Mouse (Mus musculus): ENCODE measurements around the gene Pi16. TPM values are rescaled to one million over a fixed set of nuclear protein-coding genes. Genes with fewer than 3 reads are reported as not detected.

Pi16 gene
- total and polyA plus RNA-seq, 2 experiments from 2014 or later = 2.0 to 5.7 TPM

GRCm38 (mm10) chr17:29322603-29322962 lies 5.1 kb downstream of the Pi16 start:
- DNase-seq (no peak), ATAC-seq (no peak)
- H3K4me3 ChIP-seq (ENCODE audit: low read depth, low read length) = no peak overlapping the region
- WGBS = 36% methylated on average over 18 of the region's 18 CpGs
- H3K36me3 ChIP-seq (ENCODE audit: insufficient read depth) = no peaks in the 10 kb centered on the region
- no peaks in the 10 kb centered on the region for H3K27me3 ChIP-seq (ENCODE audit: insufficient read depth, low read length)
- no peak overlapping the region for H3K4me2 ChIP-seq (ENCODE audit: low read depth)
- H3K9me3 ChIP-seq (ENCODE audit: low read length) = no peaks in the 10 kb centered on the region
- no peak overlapping the region for H3K9ac ChIP-seq
- peaks cover 13% of the 10 kb centered on the region for H3K4me1 ChIP-seq (ENCODE audit: insufficient read depth)
- no peak overlapping the region for H3K27ac ChIP-seq (ENCODE audit: low read depth, low read length)
- no peak for TF ChIP-seq CTCF (IDR thresholded peaks at IDR 0.05; ENCODE audit: low read depth)

- Histone ChIP-seq H3K4me3 (ENCODE audit: low read depth, low read length) (no peak overlapping the region), H3K9me3 (ENCODE audit: low read length) (no peaks in the 10 kb centered on the region), H3K9ac (no peak overlapping the region), H3K36me3 (ENCODE audit: insufficient read depth) (no peaks in the 10 kb centered on the region), H3K4me1 (ENCODE audit: insufficient read depth) (peaks cover 19% of the 10 kb centered on the region), H3K27me3 (ENCODE audit: insufficient read depth, low read length) (no peaks in the 10 kb centered on the region), H3K4me2 (ENCODE audit: low read depth) (no peak overlapping the region), H3K27ac (ENCODE audit: low read depth, low read length) (no peak overlapping the region)
- no peak for ATAC-seq
- WGBS = 95% methylated on average over 3 of the region's 3 CpGs
- TF ChIP-seq CTCF (IDR thresholded peaks at IDR 0.05; ENCODE audit: low read depth) = no peak
- no peak for DNase-seq
These were observed 6.1 kb downstream of the Pi16 start for GRCm38 (mm10) chr17:29323625-29324024.

- DNase-seq (no peak), ATAC-seq (no peak)
- H3K27ac ChIP-seq (ENCODE audit: low read depth, low read length) = no peak overlapping the region
- H3K4me3 ChIP-seq (ENCODE audit: low read depth, low read length) = no peak overlapping the region
- H3K27me3 ChIP-seq (ENCODE audit: insufficient read depth, low read length) = no peaks in the 10 kb centered on the region
- peaks cover 19% of the 10 kb centered on the region for H3K4me1 ChIP-seq (ENCODE audit: insufficient read depth)
- peaks cover 3% of the 10 kb centered on the region; the same call in 1 of the 2 replicates for H3K36me3 ChIP-seq (ENCODE audit: insufficient read depth)
- no peaks in the 10 kb centered on the region for H3K9me3 ChIP-seq (ENCODE audit: low read length)
- WGBS = 47% methylated on average over 13 of the region's 13 CpGs
- H3K9ac ChIP-seq = no peak overlapping the region
- no peak for TF ChIP-seq CTCF (IDR thresholded peaks at IDR 0.05; ENCODE audit: low read depth)
- no peak overlapping the region for H3K4me2 ChIP-seq (ENCODE audit: low read depth)
These were observed 8.4 kb downstream of the Pi16 start for GRCm38 (mm10) chr17:29325831-29326230.

GRCm38 (mm10) chr17:29326531-29327529 lies 9.3 kb downstream of the Pi16 start:
- H3K27me3 ChIP-seq (ENCODE audit: insufficient read depth, low read length) = no peaks in the 10 kb centered on the region
- TF ChIP-seq CTCF (IDR thresholded peaks at IDR 0.05; ENCODE audit: low read depth) = no peak
- ATAC-seq (peak; percentile 83), DNase-seq (peak; percentile 79)
- WGBS = 8% methylated on average over 47 of the region's 52 CpGs
- H3K9me3 ChIP-seq (ENCODE audit: low read length) = no peaks in the 10 kb centered on the region
- peaks cover 19% of the 10 kb centered on the region for H3K4me1 ChIP-seq (ENCODE audit: insufficient read depth)
- H3K36me3 ChIP-seq (ENCODE audit: insufficient read depth) = peaks cover 12% of the 10 kb centered on the region
- H3K27ac ChIP-seq (ENCODE audit: low read depth, low read length) = peak overlapping the region; percentile 76
- H3K4me3 ChIP-seq (ENCODE audit: low read depth, low read length) = peak overlapping the region; percentile 16
- H3K9ac ChIP-seq = peak overlapping the region; percentile 44
- peak overlapping the region; percentile 48 for H3K4me2 ChIP-seq (ENCODE audit: low read depth)

GRCm38 (mm10) chr17:29327691-29328090 lies 10.2 kb downstream of the Pi16 start:
- Histone ChIP-seq H3K9ac (0 out of 2 replicates have a peak overlapping the region, but pooled peaks have one; percentile 44), H3K27ac (ENCODE audit: low read depth, low read length) (no peak overlapping the region), H3K4me2 (ENCODE audit: low read depth) (no peak overlapping the region), H3K9me3 (ENCODE audit: low read length) (no peaks in the 10 kb centered on the region), H3K4me3 (ENCODE audit: low read depth, low read length) (no peak overlapping the region), H3K27me3 (ENCODE audit: insufficient read depth, low read length) (no peaks in the 10 kb centered on the region), H3K4me1 (ENCODE audit: insufficient read depth) (peaks cover 19% of the 10 kb centered on the region), H3K36me3 (ENCODE audit: insufficient read depth) (peaks cover 20% of the 10 kb centered on the region)
- WGBS = 81% methylated on average over 9 of the region's 9 CpGs
- no peak for TF ChIP-seq CTCF (IDR thresholded peaks at IDR 0.05; ENCODE audit: low read depth)
- DNase-seq = no peak
- ATAC-seq = no peak

- peak overlapping the region; percentile 50 for H3K27ac ChIP-seq (ENCODE audit: low read depth, low read length)
- WGBS = 86% methylated on average over 3 of the region's 3 CpGs
- H3K4me1 ChIP-seq (ENCODE audit: insufficient read depth) = peaks cover 19% of the 10 kb centered on the region
- no peak overlapping the region for H3K4me3 ChIP-seq (ENCODE audit: low read depth, low read length)
- no peaks in the 10 kb centered on the region for H3K9me3 ChIP-seq (ENCODE audit: low read length)
- H3K36me3 ChIP-seq (ENCODE audit: insufficient read depth) = peaks cover 40% of the 10 kb centered on the region
- no peaks in the 10 kb centered on the region for H3K27me3 ChIP-seq (ENCODE audit: insufficient read depth, low read length)
- ATAC-seq (no peak), DNase-seq (no peak)
- no peak overlapping the region for H3K4me2 ChIP-seq (ENCODE audit: low read depth)
- TF ChIP-seq CTCF (IDR thresholded peaks at IDR 0.05; ENCODE audit: low read depth) = no peak
- no peak overlapping the region for H3K9ac ChIP-seq
These were observed 12.7 kb downstream of the Pi16 start for GRCm38 (mm10) chr17:29330221-29330620.
